Mouse (Mus musculus) liver, embryonic 14.5 days (tissue): ENCODE data around the gene Smap2.

Experiments used
- CTCF ChIP-seq: IDR thresholded peaks from 2 replicates; pipeline ENCODE4 v1.5.1; 2016; ENCODE audit warnings: antibody characterized with exemption, low read depth, control low read depth
- EP300 ChIP-seq: IDR thresholded peaks from 2 replicates; pipeline ENCODE4 v1.6.1; 2016; ENCODE audit warnings: antibody characterized with exemption, low read depth

GRCm38 (mm10) chr4:121029632-121030031, 12.6 kb upstream of the Smap2 start:
- TF ChIP-seq CTCF (peak; percentile 37), EP300 (no peak)
